Mouse (Mus musculus) macrophage (primary cell): ENCODE measurements around the gene Adgrl4. TPM values are rescaled to one million over a fixed set of nuclear protein-coding genes. Genes with fewer than 3 reads are reported as not detected.

ENCODE experiments used
- H3K27ac ChIP-seq: fragments of 350-480 bp; formaldehyde crosslinking; 2 replicates; pipeline ENCODE4 v1.9.0; 2021
- H3K36me3 ChIP-seq: fragments of 350-480 bp; formaldehyde crosslinking; 2 replicates; pipeline ENCODE4 v1.9.0; 2021; ENCODE audit errors: inconsistent target
- H3K4me3 ChIP-seq: fragments of 350-480 bp; formaldehyde crosslinking; 2 replicates; pipeline ENCODE4 v1.9.0; 2021; ENCODE audit errors: inconsistent target
- H3K79me2 ChIP-seq: fragments of 350-480 bp; formaldehyde crosslinking; 2 replicates; pipeline ENCODE4 v1.9.0; 2021; ENCODE audit errors: inconsistent target
- WGBS: methylation state at CpG from one replicate; pipeline ENCODE4 v1.1.7; 2026; ENCODE audit warnings: inconsistent platforms; ENCODE audit not compliant: missing documents; 5-methylcytosine and 5-hydroxymethylcytosine counted together
- polyA plus RNA-seq: library from polyadenylated mRNA; stranded (reverse); fragments of 250-400 nt; gene quantifications from 3 replicates; pipeline ENCODE4 v1.2.4, GENCODE M21; 2018; ENCODE audit warnings: inconsistent platforms
- total RNA-seq, 78 experiments: library from RNA; depleted of rRNA; stranded (reverse); fragments of 250-400 nt; gene quantifications; 1 replicate in 9 of 78; 2 replicates in 24 of 78; 3 replicates in 43 of 78; 4 replicates in 2 of 78; pipeline ENCODE4 v1.2.4; 2018; ENCODE audit warnings: inconsistent platforms in 56 of 78

Gene Adgrl4
- not detected for total RNA-seq (2018; cell fraction: chromatin; rRNA removed)
- total RNA-seq (2018; cell fraction: cytosol; rRNA removed), result under 1 TPM in 7 of 26 experiments, not detected in 19; 0.05 to 0.35 (median 0.27) TPM
- not detected for total RNA-seq (2018; cell fraction: nucleus; rRNA removed)
- polyA plus RNA-seq, result 0.19 to 0.52 TPM (median 0.23 TPM) in 3 replicates

GRCm38 (mm10) chr3:151437693-151438092 is at the start of gene Adgrl4:
TSS of gene Adgrl4 (plus strand) at chr3:151437887.
- Histone ChIP-seq H3K4me3 (no peak within 1 kb of the TSS; the same call in 1 of the 2 replicates), H3K36me3 (no peaks in the 10 kb centered on the region), H3K27ac (no peak within 1 kb of the TSS), H3K79me2 (no peaks in the 10 kb centered on the region)
- WGBS, result 10% methylated on average over 17 of the region's 17 CpGs

- Histone ChIP-seq H3K79me2 (no peaks in the 10 kb centered on the region), H3K27ac (no peak overlapping the region), H3K36me3 (no peaks in the 10 kb centered on the region), H3K4me3 (no peak overlapping the region)
Measured at GRCm38 (mm10) chr3:151390912-151391311, 46.8 kb upstream of the Adgrl4 start.

- WGBS, result 91% methylated on average over 4 of the region's 4 CpGs
- H3K27ac ChIP-seq, result no peak overlapping the region
- H3K4me3 ChIP-seq, result no peak overlapping the region
- no peaks in the 10 kb centered on the region for H3K36me3 ChIP-seq
- H3K79me2 ChIP-seq, result no peaks in the 10 kb centered on the region
Measured at GRCm38 (mm10) chr3:151392891-151393290, 44.8 kb upstream of the Adgrl4 start.

GRCm38 (mm10) chr3:151393330-151393729 is 44.4 kb upstream of the Adgrl4 start:
- WGBS, result 0% methylated on average over 1 of the region's 1 CpGs
- no peaks in the 10 kb centered on the region for H3K79me2 ChIP-seq
- H3K27ac ChIP-seq, result no peak overlapping the region
- H3K4me3 ChIP-seq, result no peak overlapping the region
- H3K36me3 ChIP-seq, result no peaks in the 10 kb centered on the region

GRCm38 (mm10) chr3:151399270-151399669 is 38.4 kb upstream of the Adgrl4 start:
- Histone ChIP-seq H3K79me2 (no peaks in the 10 kb centered on the region), H3K4me3 (no peak overlapping the region), H3K27ac (no peak overlapping the region), H3K36me3 (no peaks in the 10 kb centered on the region)
- 100% methylated on average over 1 of the region's 1 CpGs for WGBS

GRCm38 (mm10) chr3:151411031-151411430 is 26.7 kb upstream of the Adgrl4 start:
- Histone ChIP-seq H3K36me3 (no peaks in the 10 kb centered on the region), H3K4me3 (no peak overlapping the region), H3K79me2 (no peaks in the 10 kb centered on the region), H3K27ac (no peak overlapping the region)
- WGBS, result 84% methylated on average over 2 of the region's 2 CpGs

GRCm38 (mm10) chr3:151411488-151411887 is 26.2 kb upstream of the Adgrl4 start:
- H3K79me2 ChIP-seq, result no peaks in the 10 kb centered on the region
- H3K4me3 ChIP-seq, result no peak overlapping the region
- no peaks in the 10 kb centered on the region for H3K36me3 ChIP-seq
- H3K27ac ChIP-seq, result no peak overlapping the region
- 90% methylated on average over 4 of the region's 4 CpGs for WGBS

- Histone ChIP-seq H3K4me3 (no peak overlapping the region), H3K27ac (no peak overlapping the region), H3K79me2 (no peaks in the 10 kb centered on the region), H3K36me3 (no peaks in the 10 kb centered on the region)
Measured at GRCm38 (mm10) chr3:151416931-151417330, 20.8 kb upstream of the Adgrl4 start.

- no peaks in the 10 kb centered on the region for H3K36me3 ChIP-seq
- H3K27ac ChIP-seq, result no peak overlapping the region
- 9% methylated on average over 12 of the region's 12 CpGs for WGBS
- H3K4me3 ChIP-seq, result no peak overlapping the region
- no peaks in the 10 kb centered on the region for H3K79me2 ChIP-seq
Measured at GRCm38 (mm10) chr3:151417688-151418572, 19.8 kb upstream of the Adgrl4 start.

- no peaks in the 10 kb centered on the region for H3K36me3 ChIP-seq
- no peak overlapping the region for H3K4me3 ChIP-seq
- no peak overlapping the region for H3K27ac ChIP-seq
- H3K79me2 ChIP-seq, result no peaks in the 10 kb centered on the region
- 23% methylated on average over 9 of the region's 9 CpGs for WGBS
Measured at GRCm38 (mm10) chr3:151424326-151425207, 13.1 kb upstream of the Adgrl4 start.

- H3K27ac ChIP-seq, result no peak overlapping the region
- H3K79me2 ChIP-seq, result no peaks in the 10 kb centered on the region
- 51% methylated on average over 3 of the region's 3 CpGs for WGBS
- H3K36me3 ChIP-seq, result no peaks in the 10 kb centered on the region
- H3K4me3 ChIP-seq, result no peak overlapping the region
Measured at GRCm38 (mm10) chr3:151430106-151430505, 7.6 kb upstream of the Adgrl4 start.

GRCm38 (mm10) chr3:151431507-151431906 is 6.2 kb upstream of the Adgrl4 start:
- Histone ChIP-seq H3K27ac (no peak overlapping the region), H3K79me2 (no peaks in the 10 kb centered on the region), H3K4me3 (no peak overlapping the region), H3K36me3 (no peaks in the 10 kb centered on the region)
- 81% methylated on average over 2 of the region's 2 CpGs for WGBS

GRCm38 (mm10) chr3:151438364-151438763 is 677 bp downstream of the Adgrl4 start:
- no peak overlapping the region for H3K4me3 ChIP-seq
- WGBS, result 34% methylated on average over 5 of the region's 5 CpGs

GRCm38 (mm10) chr3:151439976-151440375 is 2.3 kb downstream of the Adgrl4 start:
- Histone ChIP-seq H3K36me3 (no peaks in the 10 kb centered on the region), H3K79me2 (no peaks in the 10 kb centered on the region), H3K4me3 (no peak overlapping the region), H3K27ac (no peak overlapping the region)
- WGBS, result 21% methylated on average over 2 of the region's 2 CpGs

More at GRCm38 (mm10) chr3:151438364-151438763, 677 bp downstream of the Adgrl4 start:
- Histone ChIP-seq H3K27ac (no peak overlapping the region), H3K36me3 (no peaks in the 10 kb centered on the region), H3K79me2 (no peaks in the 10 kb centered on the region)

GRCm38 (mm10) chr3:151442026-151442425 is 4.3 kb downstream of the Adgrl4 start:
- no peak overlapping the region for H3K4me3 ChIP-seq
- H3K79me2 ChIP-seq, result no peaks in the 10 kb centered on the region
- no peak overlapping the region for H3K27ac ChIP-seq
- WGBS, result 49% methylated on average over 2 of the region's 2 CpGs
- no peaks in the 10 kb centered on the region for H3K36me3 ChIP-seq
